Mouse (Mus musculus): ENCODE measurements around the gene Gm8906. TPM values are rescaled to one million over a fixed set of nuclear protein-coding genes. Genes with fewer than 3 reads are reported as not detected.
"Not testable (repeated sequence)": the region's sequence is repeated elsewhere in the genome, so short reads cannot be mapped to it uniquely, and the experiment has no call there.

Gene Gm8906
- total RNA-seq (2021): not detected

- DNase-seq; intact Hi-C loops (cut with DNase I): not testable (repeated sequence)
Observed at GRCm38 (mm10) chr5:11502385-11502784, at the start of gene Gm8906. TSS of gene Gm8906 (plus strand) at chr5:11502685.

Other genes starting within 250 kb of the Gm8906 start
- not detected for gene Gm8890, start 246.7 kb upstream of the Gm8906 start, total RNA-seq (2021)
- not detected for gene Speer1, start 161.2 kb upstream of the Gm8906 start, total RNA-seq (2021)
- gene Gm8897, start 86.3 kb upstream of the Gm8906 start, total RNA-seq (2021): not detected
- gene Gm6460, start 92.2 kb downstream of the Gm8906 start, total RNA-seq (2021): not detected
- not detected for gene Gm8922, start 179.3 kb downstream of the Gm8906 start, total RNA-seq (2021)

Data from left cerebral cortex, postnatal 4 days (tissue).